Mouse (Mus musculus): ENCODE measurements around the gene Papss2. TPM values are rescaled to one million over a fixed set of nuclear protein-coding genes. Genes with fewer than 3 reads are reported as not detected.
A peak's percentile ranks its signal among the peaks of the same experiment; 100 is the strongest.

Gene Papss2
- polyA plus RNA-seq, 1 experiment from 2014 or later, result 2.7 TPM

DNA sequence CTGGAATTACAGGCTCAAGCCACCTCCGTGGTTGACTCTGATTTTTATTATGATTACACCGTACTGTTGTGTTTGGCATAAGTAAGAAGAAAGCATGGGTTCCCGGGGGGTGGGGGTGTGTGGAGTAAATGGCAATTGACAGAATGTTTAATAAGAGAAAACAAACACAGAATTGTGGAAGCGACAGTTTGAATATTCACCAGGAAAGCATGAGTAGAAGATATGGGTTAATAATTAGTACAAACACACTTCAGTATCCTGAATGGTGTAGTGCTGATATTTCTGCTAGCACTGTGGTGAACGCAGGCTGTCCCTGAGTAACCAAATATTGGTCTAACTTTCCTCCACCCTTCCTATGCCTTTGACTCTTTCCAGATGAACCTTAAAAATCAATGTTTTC lies 3.8 kb downstream of the Papss2 start:
- no peak for DNase-seq (ENCODE audit: low spot score)

DNA sequence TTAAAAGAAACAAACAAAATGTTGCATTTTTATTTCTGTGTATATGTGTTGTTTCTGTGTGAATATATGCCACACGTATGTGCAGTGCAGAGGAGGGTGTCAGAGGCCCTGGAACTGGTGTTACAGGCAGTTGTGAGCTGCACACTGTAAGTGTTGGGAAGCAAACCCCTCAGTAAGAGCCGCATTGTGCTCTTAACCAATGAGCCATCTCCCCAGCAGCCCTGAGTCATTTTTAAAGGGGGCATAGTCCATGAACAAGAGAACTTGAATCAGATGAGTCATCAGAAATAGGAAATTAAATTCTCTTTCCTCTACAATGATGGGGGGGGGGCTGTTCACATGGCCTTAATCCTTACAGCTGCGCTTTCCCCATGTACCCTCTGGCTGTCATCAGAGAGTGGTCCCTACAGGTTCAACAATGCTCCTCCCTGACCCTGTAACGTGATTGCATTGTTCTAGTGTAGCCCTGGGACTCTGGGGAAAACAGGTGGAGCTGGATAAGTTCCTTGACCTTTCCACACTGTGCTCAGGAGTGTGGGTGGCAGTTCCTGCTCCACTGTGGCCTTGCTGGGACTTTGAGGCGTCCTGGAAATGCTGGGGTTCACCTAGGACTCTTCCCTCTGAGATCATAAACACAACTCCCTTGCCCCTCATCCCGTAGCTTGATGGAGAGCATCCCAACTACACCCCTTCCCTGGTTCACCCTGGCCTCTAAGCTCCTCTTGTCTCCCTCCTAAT lies 5.6 kb downstream of the Papss2 start:
- DNase-seq (ENCODE audit: low spot score), result no peak

DNA sequence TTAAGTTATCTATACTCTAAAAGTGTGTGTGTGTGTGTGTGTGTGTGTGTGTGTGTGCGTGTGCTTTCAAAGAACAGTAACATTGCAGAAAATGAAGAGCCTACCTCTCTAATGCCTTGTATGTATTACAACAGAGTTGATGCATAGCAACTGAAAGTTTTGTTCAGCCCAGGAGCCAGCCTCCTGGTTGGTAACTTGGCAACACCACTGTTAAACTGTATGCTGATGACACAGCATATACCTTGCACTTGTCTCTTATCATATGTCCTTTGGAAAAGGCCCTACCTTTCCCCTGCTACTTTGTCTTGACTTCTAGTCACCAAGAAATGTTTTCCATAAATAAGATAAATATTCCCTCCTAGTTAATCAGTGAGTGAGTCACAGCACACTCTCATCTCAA lies 7.9 kb downstream of the Papss2 start:
- no peak for DNase-seq (ENCODE audit: low spot score)

GRCm38 (mm10) chr19:32604127-32604526 lies 8.5 kb downstream of the Papss2 start:
- no peak for DNase-seq (ENCODE audit: low spot score)

GRCm38 (mm10) chr19:32604563-32605252 lies 9.1 kb downstream of the Papss2 start:
- DNase-seq (ENCODE audit: low spot score), result no peak

DNA sequence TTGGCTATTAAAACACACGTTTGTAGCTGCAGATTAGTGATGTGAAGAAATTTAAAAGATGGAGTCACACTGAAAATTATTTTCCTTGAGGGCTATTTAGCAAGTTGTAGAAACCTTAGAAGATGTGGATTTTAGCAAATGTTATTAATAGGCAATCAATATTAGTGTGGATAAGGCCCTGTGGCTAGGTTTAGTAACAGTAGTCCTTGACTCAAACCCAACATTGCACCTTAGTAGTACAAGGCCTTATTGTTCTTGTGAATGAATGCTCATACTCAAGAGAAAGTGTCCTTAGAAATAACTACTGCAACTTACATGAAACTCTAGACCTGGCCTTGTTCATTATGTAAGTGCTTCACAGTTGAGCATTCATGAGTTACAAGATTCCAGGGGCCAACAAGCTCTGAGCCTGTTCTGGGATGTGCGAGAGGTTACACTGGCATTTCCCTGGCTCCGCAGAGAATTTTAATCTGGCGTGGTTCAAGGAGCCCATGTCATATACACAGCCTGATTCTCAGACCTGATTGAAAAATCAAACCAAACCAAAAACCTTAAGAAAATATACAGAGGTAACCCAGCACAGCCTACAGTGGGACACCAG lies 10.7 kb downstream of the Papss2 start:
- DNase-seq (ENCODE audit: low spot score), result no peak

DNA sequence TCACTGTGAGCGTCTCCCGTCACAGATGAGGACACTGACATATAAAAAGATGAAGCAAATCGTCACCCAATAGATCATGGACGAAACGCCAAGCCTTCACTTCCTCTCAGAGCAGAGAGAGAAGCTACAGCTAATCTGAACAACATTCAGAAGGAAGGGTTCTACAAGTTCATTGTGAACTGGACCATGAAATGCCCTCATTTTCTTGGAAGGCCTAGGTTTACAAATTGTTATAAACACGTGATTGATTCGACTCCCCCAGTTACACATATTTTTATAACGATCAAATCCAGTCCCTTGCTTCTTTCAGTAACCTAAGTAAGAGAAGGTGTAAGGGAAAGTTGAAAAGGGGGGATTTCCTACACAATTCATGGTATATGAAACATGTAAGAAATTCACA lies 11.4 kb downstream of the Papss2 start:
- no peak for DNase-seq (ENCODE audit: low spot score)

- DNase-seq (ENCODE audit: low spot score), result no peak
Observed at GRCm38 (mm10) chr19:32611386-32612092, 15.9 kb downstream of the Papss2 start.

- no peak for DNase-seq (ENCODE audit: low spot score)
Observed at GRCm38 (mm10) chr19:32614046-32614771, 18.6 kb downstream of the Papss2 start.

GRCm38 (mm10) chr19:32614772-32615099 lies 19.1 kb downstream of the Papss2 start:
- no peak for DNase-seq (ENCODE audit: low spot score)

DNA sequence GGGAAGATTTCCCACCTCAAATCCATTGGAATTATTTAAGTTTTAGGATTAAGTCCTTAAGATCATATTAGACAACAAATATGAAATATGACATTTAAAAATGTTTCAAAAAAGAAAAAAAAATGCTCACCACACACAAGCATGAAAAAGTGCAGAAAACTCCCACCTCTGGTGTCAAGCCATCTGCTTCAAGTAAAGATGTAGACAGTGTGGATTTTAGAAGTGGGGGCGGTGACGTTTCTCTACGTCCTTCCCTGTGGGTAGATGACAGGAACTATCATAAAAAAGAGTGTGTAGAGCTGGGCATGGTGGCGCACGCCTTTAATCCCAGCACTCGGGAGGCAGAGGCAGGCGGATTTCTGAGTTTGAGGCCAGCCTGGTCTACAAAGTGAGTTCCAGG lies 21.1 kb downstream of the Papss2 start:
- no peak for DNase-seq (ENCODE audit: low spot score)

GRCm38 (mm10) chr19:32619739-32620138 lies 24.1 kb downstream of the Papss2 start:
- no peak for DNase-seq (ENCODE audit: low spot score)

- DNase-seq (ENCODE audit: low spot score), result peak; percentile 85
Observed at GRCm38 (mm10) chr19:32620859-32621445, 25.4 kb downstream of the Papss2 start.

- DNase-seq (ENCODE audit: low spot score), result no peak
Observed at GRCm38 (mm10) chr19:32622142-32622541, 26.6 kb downstream of the Papss2 start.

DNA sequence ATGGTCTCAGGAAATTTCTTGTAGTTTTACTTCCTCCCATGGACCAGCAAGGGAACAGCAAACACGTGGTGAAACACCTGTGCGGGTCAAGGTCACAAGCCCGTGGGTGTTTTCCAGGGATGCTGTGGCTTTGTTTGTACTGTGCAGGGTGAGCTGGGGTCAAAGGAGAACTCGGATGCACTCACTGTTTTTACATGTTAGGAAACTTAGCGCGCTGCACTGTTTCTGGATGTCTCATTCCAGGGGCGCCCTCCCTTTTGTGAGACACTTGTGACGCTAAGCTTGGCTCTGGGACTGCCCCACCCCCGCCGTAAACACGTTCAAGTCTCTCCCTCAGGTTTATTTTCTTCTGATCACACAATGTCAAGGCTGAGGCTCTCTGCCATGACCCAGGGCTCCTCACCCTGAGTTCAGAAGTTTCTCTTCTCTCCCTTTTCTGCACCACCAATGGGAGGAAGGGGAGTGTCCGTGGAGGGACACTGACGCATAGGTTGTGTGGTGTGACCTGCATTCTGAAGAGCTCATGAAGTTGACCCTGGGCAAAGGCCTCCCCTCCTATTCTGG lies 31.3 kb downstream of the Papss2 start:
- DNase-seq (ENCODE audit: low spot score), result peak; percentile 42

DNA sequence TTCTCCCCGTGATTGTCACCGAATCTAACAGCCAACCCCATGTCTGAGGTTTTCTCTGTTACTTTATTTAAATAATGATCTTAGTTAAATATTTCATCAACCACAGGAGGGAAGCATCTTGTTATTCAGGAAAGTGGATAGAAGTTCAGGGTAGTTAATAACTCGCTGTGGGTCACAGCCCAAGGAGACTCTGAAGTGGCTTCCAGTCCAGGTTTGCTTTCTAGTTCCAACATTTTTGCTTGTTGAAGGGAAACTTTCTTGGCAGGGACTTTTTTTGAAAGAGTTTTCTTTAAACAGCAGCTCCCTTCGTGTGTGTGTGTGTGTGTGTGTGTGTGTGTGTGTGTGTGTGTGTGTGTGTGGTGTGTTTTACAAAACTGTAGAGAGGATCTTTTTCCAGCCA lies 32.0 kb downstream of the Papss2 start:
- DNase-seq (ENCODE audit: low spot score), result no peak

DNA sequence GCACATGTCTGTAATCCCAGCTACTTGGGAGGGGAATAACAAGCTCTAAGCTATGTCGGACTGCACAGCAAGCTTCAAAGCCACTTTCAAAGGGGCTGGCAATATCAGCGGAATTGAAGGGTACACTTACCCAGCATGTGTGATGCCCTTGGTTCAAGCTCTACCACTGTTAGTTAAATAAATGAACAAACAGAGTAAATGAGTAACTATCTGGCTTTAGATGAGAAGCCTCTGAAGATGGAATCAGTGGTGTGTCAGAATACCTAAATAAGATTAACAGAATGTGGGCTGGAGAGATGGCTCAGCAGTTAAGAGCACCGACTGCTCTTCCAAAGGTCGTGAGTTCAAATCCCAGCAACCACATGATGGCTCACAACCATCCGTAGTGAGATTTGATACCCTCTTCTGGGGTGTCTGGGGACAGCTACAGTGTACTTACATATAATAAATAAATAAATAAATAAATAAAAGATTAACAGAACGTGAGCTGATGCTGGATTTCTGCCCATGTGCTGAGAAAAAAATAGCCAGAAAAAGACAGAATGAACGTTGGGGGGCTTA lies 33.1 kb downstream of the Papss2 start:
- no peak for DNase-seq (ENCODE audit: low spot score)

DNA sequence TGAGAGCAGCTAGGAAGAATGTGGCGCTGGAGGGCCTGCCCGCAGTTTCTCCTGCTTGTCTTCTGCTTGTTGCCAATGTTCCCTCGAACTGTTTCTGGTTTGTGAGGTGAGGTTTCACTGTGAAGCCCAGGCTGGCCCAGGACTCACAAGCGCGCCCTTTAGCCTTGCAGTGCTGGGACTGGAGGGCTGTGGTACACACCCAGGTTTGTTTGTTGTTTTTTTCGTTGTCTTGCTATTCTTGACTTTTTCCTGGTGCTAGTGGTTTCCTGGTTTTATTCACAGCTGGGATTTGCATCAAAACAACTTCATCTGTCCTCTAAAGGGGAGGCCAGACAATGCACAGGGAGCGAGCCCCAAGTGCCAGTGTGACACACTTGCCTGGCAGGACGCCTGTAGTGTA lies 39.3 kb downstream of the Papss2 start:
- no peak for DNase-seq (ENCODE audit: low spot score)

- DNase-seq (ENCODE audit: low spot score), result no peak
Observed at GRCm38 (mm10) chr19:32637357-32638275, 42.0 kb downstream of the Papss2 start.

All from thymus, postnatal 0 days (tissue).